Mouse (Mus musculus): ENCODE results near the gene Gps2. TPM values are rescaled to one million over a fixed set of nuclear protein-coding genes. Genes with fewer than 3 reads are reported as not detected.

The Gps2 gene
- polyA plus RNA-seq, 1 experiment from 2014 or later = 63.0 TPM

GRCm38 (mm10) chr11:69909174-69909573 lies 4.5 kb upstream of the Gps2 start:
- 91% methylated on average over 5 of the region's 5 CpGs for whole genome bisulfite sequencing
- ATAC-seq (replicated peaks; ENCODE audit: low FRiP score, low read depth) (no peak), DNase-seq (ENCODE audit: low spot score) (no peak)
- H3K9me3 ChIP-seq (replicated peaks; ENCODE audit: low read length) = no peaks in the 10 kb centered on the region
- H3K36me3 ChIP-seq (ENCODE audit: insufficient read depth, low read length) = peaks cover 75% of the 10 kb centered on the region
- H3K27ac ChIP-seq = no peak overlapping the region
- H3K9ac ChIP-seq (ENCODE audit: low read depth, low read length) = no peak overlapping the region
- no peak overlapping the region for H3K4me3 ChIP-seq (replicated peaks; ENCODE audit: low read depth, low read length)
- TF ChIP-seq CTCF (IDR thresholded peaks at IDR 0.05; ENCODE audit: low read depth) = no peak
- peak overlapping the region; percentile 5; the same call in 1 of the 2 replicates for H3K4me2 ChIP-seq (ENCODE audit: low read length)
- no peaks in the 10 kb centered on the region; the same call in 1 of the 2 replicates for H3K4me1 ChIP-seq (replicated peaks; ENCODE audit: insufficient read depth, low read length)
- H3K27me3 ChIP-seq (ENCODE audit: insufficient read depth, low read length) = no peaks in the 10 kb centered on the region

- TF ChIP-seq CTCF (IDR thresholded peaks at IDR 0.05; ENCODE audit: low read depth) = no peak
- no peak overlapping the region for H3K4me3 ChIP-seq (replicated peaks; ENCODE audit: low read depth, low read length)
Measured at GRCm38 (mm10) chr11:69910177-69910576, 3.5 kb upstream of the Gps2 start.

GRCm38 (mm10) chr11:69910781-69911560 lies 2.7 kb upstream of the Gps2 start:
- H3K4me1 ChIP-seq (replicated peaks; ENCODE audit: insufficient read depth, low read length) = peaks cover 7% of the 10 kb centered on the region; the same call in 1 of the 2 replicates
- H3K4me3 ChIP-seq (replicated peaks; ENCODE audit: low read depth, low read length) = no peak overlapping the region
- no peaks in the 10 kb centered on the region for H3K9me3 ChIP-seq (replicated peaks; ENCODE audit: low read length)
- no peak overlapping the region for H3K9ac ChIP-seq (ENCODE audit: low read depth, low read length)
- peaks cover 70% of the 10 kb centered on the region for H3K36me3 ChIP-seq (ENCODE audit: insufficient read depth, low read length)
- H3K27ac ChIP-seq = peak overlapping the region; percentile 50
- no peak overlapping the region for H3K4me2 ChIP-seq (ENCODE audit: low read length)
- no peaks in the 10 kb centered on the region for H3K27me3 ChIP-seq (ENCODE audit: insufficient read depth, low read length)
- ATAC-seq (replicated peaks; ENCODE audit: low FRiP score, low read depth) (peak; percentile 52), DNase-seq (ENCODE audit: low spot score) (no peak)
- no peak for TF ChIP-seq CTCF (IDR thresholded peaks at IDR 0.05; ENCODE audit: low read depth)
- WGBS = 89% methylated on average over 17 of the region's 17 CpGs

More at GRCm38 (mm10) chr11:69910177-69910576, 3.5 kb upstream of the Gps2 start:
- Histone ChIP-seq H3K36me3 (ENCODE audit: insufficient read depth, low read length) (peaks cover 70% of the 10 kb centered on the region), H3K9me3 (replicated peaks; ENCODE audit: low read length) (no peaks in the 10 kb centered on the region), H3K9ac (ENCODE audit: low read depth, low read length) (no peak overlapping the region; the same call in 1 of the 2 replicates), H3K4me1 (replicated peaks; ENCODE audit: insufficient read depth, low read length) (peaks cover 7% of the 10 kb centered on the region; the same call in 1 of the 2 replicates), H3K27ac (peak overlapping the region; percentile 50; the same call in 1 of the 2 replicates), H3K4me2 (ENCODE audit: low read length) (no peak overlapping the region), H3K27me3 (ENCODE audit: insufficient read depth, low read length) (no peaks in the 10 kb centered on the region)
- DNase-seq (ENCODE audit: low spot score) (no peak), ATAC-seq (replicated peaks; ENCODE audit: low FRiP score, low read depth) (no peak)
- WGBS = 92% methylated on average over 8 of the region's 8 CpGs

GRCm38 (mm10) chr11:69911701-69912100 lies 2.0 kb upstream of the Gps2 start:
- peaks cover 68% of the 10 kb centered on the region for H3K36me3 ChIP-seq (ENCODE audit: insufficient read depth, low read length)
- no peak for ATAC-seq (replicated peaks; ENCODE audit: low FRiP score, low read depth)

GRCm38 (mm10) chr11:69912716-69913530 lies 765 bp upstream of the Gps2 start:
- peaks cover 66% of the 10 kb centered on the region for H3K36me3 ChIP-seq (ENCODE audit: insufficient read depth, low read length)
- H3K4me2 ChIP-seq (ENCODE audit: low read length) = peak overlapping the region; percentile 99
- DNase-seq (ENCODE audit: low spot score) (no peak), ATAC-seq (replicated peaks; ENCODE audit: low FRiP score, low read depth) (no peak)
- 75% methylated on average over 15 of the region's 15 CpGs for WGBS
- peak overlapping the region; percentile 82; the same call in 1 of the 2 replicates for H3K9ac ChIP-seq (ENCODE audit: low read depth, low read length)
- no peak for TF ChIP-seq CTCF (IDR thresholded peaks at IDR 0.05; ENCODE audit: low read depth)
- no peaks in the 10 kb centered on the region for H3K9me3 ChIP-seq (replicated peaks; ENCODE audit: low read length)
- H3K27me3 ChIP-seq (ENCODE audit: insufficient read depth, low read length) = no peaks in the 10 kb centered on the region
- H3K4me1 ChIP-seq (replicated peaks; ENCODE audit: insufficient read depth, low read length) = peaks cover 7% of the 10 kb centered on the region; the same call in 1 of the 2 replicates
- peak overlapping the region; percentile 86; the same call in 1 of the 2 replicates for H3K27ac ChIP-seq
- peak overlapping the region; percentile 64; the same call in 1 of the 2 replicates for H3K4me3 ChIP-seq (replicated peaks; ENCODE audit: low read depth, low read length)

More at GRCm38 (mm10) chr11:69911701-69912100, 2.0 kb upstream of the Gps2 start:
- TF ChIP-seq CTCF (IDR thresholded peaks at IDR 0.05; ENCODE audit: low read depth) = no peak
- Histone ChIP-seq H3K27ac (no peak overlapping the region), H3K4me1 (replicated peaks; ENCODE audit: insufficient read depth, low read length) (peaks cover 7% of the 10 kb centered on the region; the same call in 1 of the 2 replicates), H3K4me2 (ENCODE audit: low read length) (no peak overlapping the region), H3K9ac (ENCODE audit: low read depth, low read length) (no peak overlapping the region), H3K4me3 (replicated peaks; ENCODE audit: low read depth, low read length) (no peak overlapping the region), H3K27me3 (ENCODE audit: insufficient read depth, low read length) (no peaks in the 10 kb centered on the region), H3K9me3 (replicated peaks; ENCODE audit: low read length) (no peaks in the 10 kb centered on the region)
- WGBS = 92% methylated on average over 6 of the region's 6 CpGs
- no peak for DNase-seq (ENCODE audit: low spot score)

- peaks cover 15% of the 10 kb centered on the region for H3K4me1 ChIP-seq (replicated peaks; ENCODE audit: insufficient read depth, low read length)
- H3K4me3 ChIP-seq (replicated peaks; ENCODE audit: low read depth, low read length) = peak overlapping the region; percentile 64
- no peaks in the 10 kb centered on the region for H3K27me3 ChIP-seq (ENCODE audit: insufficient read depth, low read length)
- ATAC-seq (replicated peaks; ENCODE audit: low FRiP score, low read depth) (no peak; the same call in 1 of the 2 replicates), DNase-seq (ENCODE audit: low spot score) (peak; percentile 37)
- H3K9me3 ChIP-seq (replicated peaks; ENCODE audit: low read length) = no peaks in the 10 kb centered on the region
- H3K9ac ChIP-seq (ENCODE audit: low read depth, low read length) = peak overlapping the region; percentile 82
- peaks cover 62% of the 10 kb centered on the region for H3K36me3 ChIP-seq (ENCODE audit: insufficient read depth, low read length)
- TF ChIP-seq CTCF (IDR thresholded peaks at IDR 0.05; ENCODE audit: low read depth) = no peak
- WGBS = 1% methylated on average over 17 of the region's 17 CpGs
- peak overlapping the region; percentile 86 for H3K27ac ChIP-seq
- H3K4me2 ChIP-seq (ENCODE audit: low read length) = peak overlapping the region; percentile 99
Measured at GRCm38 (mm10) chr11:69914372-69914764, 680 bp downstream of the Gps2 start.
